Mouse (Mus musculus) liver, embryonic 13.5 days (tissue): ENCODE data around the gene Jmjd1c. TPM values are rescaled to one million over a fixed set of nuclear protein-coding genes. Genes with fewer than 3 reads are reported as not detected.
A peak's percentile ranks its signal among the peaks of the same experiment; 100 is the strongest.

Experiments used
- ATAC-seq: fragments of 200-750 bp; cut with Nextera tagmentation; 2 replicates; pipeline ENCODE4 v1.8.0; 2017; ENCODE audit warnings: low read depth, mild to moderate bottlenecking, moderate number of reproducible peaks, moderate library complexity
- DNase-seq: peaks from one replicate; pipeline ENCODE4 v3.0.0; 2022
- H3K27ac ChIP-seq: fragments of 300-500 bp; sonication (generic); 2 replicates; pipeline ENCODE4 v1.5.1; 2015; ENCODE audit warnings: moderate library complexity, mild to moderate bottlenecking, inconsistent platforms
- H3K27me3 ChIP-seq: fragments of 300-500 bp; sonication (generic); 2 replicates; pipeline ENCODE4 v1.6.1; 2015; ENCODE audit warnings: mild to moderate bottlenecking, inconsistent platforms
- H3K36me3 ChIP-seq: fragments of 300-500 bp; sonication (generic); 2 replicates; pipeline ENCODE4 v1.6.1; 2015; ENCODE audit warnings: mild to moderate bottlenecking, inconsistent platforms
- H3K4me1 ChIP-seq: fragments of 300-500 bp; sonication (generic); replicated peaks from 2 replicates; pipeline ENCODE4 v1.6.1; 2015; ENCODE audit warnings: inconsistent platforms
- H3K4me2 ChIP-seq: fragments of 300-500 bp; sonication (generic); 2 replicates; pipeline ENCODE4 v1.6.1; 2015; ENCODE audit warnings: inconsistent platforms, mild to moderate bottlenecking, moderate library complexity
- H3K4me3 ChIP-seq: fragments of 300-500 bp; sonication (generic); replicated peaks from 2 replicates; pipeline ENCODE4 v1.5.1; 2015; ENCODE audit warnings: mild to moderate bottlenecking, inconsistent platforms
- H3K9ac ChIP-seq: fragments of 300-500 bp; sonication (generic); 2 replicates; pipeline ENCODE4 v1.6.1; 2015; ENCODE audit warnings: mild to moderate bottlenecking, inconsistent platforms
- H3K9me3 ChIP-seq: fragments of 300-500 bp; sonication (generic); replicated peaks from 2 replicates; pipeline ENCODE4 v1.6.1; 2016; ENCODE audit warnings: inconsistent platforms
- whole genome bisulfite sequencing: fragments of 180-500 bp; shearing (Covaris S2); methylation state at CpG from one replicate; pipeline ENCODE4 v1.1.7; 2015; ENCODE audit not compliant: insufficient replicate concordance; 5-methylcytosine and 5-hydroxymethylcytosine counted together
- polyA plus RNA-seq: library from polyadenylated mRNA; unstranded; fragments of >200 nt; fragmentation: Nextera tagmentation; extraction: Ambion mirVana; gene quantifications from 2 replicates; pipeline ENCODE4 v1.2.1, GENCODE M21; 2015

Gene Jmjd1c
- polyA plus RNA-seq, result 10.4 and 12.7 TPM in 2 replicates

- Histone ChIP-seq H3K27ac (peak within 1 kb of the TSS; percentile 87), H3K4me3 (peak within 1 kb of the TSS; percentile 88), H3K27me3 (no peaks in the 10 kb centered on the region), H3K9ac (peak within 1 kb of the TSS; percentile 94), H3K9me3 (no peaks in the 10 kb centered on the region), H3K4me1 (peaks cover 48% of the 10 kb centered on the region), H3K4me2 (peak within 1 kb of the TSS; percentile 89), H3K36me3 (no peaks in the 10 kb centered on the region)
- ATAC-seq (peak; percentile 82), DNase-seq (peak; percentile 62)
- WGBS, result 2% methylated on average over 73 of the region's 73 CpGs
Measured at GRCm38 (mm10) chr10:67095798-67096620, at the start of gene Jmjd1c. Jmjd1c (plus strand) TSS chr10:67096125.

DNA sequence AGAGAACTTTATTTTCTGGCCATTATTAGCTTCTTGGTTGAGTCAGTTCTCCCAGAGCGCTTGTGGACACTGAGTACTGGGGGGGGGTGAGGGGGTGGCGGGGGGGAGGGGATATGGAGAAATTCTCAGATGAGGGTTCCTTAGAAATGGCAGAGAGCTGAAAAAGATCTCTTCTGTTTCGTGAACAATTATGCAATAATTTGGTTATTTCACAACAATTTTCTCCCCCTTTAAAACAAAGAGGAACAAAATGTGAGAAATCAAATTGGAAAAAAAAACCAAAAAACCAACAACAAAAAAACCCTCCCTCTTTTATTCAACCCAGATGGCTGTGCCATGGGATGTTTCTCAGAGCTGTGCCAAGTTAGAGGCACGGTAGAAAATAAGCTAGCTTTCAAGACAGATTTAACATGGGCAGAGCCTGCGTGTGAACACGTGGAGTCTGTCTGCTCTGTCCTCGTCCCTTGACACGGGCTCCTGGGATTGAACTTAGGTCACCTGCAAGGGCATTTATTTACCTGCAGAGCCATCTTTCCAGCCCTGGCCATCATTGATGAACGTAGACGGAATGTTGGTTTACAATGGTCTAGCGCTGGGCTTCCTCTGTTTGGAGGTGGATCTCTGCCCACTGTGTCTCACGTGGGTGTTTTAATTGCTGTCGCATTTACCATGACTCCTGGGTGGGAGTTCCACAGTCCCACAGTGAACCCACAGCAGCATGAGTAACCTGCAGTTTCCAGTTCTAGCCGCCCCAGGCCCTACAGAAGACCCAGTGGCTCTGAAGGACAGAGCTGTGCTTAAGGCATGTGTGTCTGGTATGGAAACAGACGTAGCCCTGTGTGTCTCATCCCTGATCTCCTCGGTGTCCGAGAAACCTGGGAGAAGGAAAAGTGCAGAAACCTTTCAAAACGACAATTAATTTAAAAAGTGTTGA is 47.9 kb upstream of the Jmjd1c start:
- H3K27me3 ChIP-seq, result no peaks in the 10 kb centered on the region
- H3K4me1 ChIP-seq, result peaks cover 45% of the 10 kb centered on the region
- H3K27ac ChIP-seq, result no peak overlapping the region; the same call in 1 of the 2 replicates
- H3K9ac ChIP-seq, result no peak overlapping the region
- no peaks in the 10 kb centered on the region for H3K9me3 ChIP-seq
- ATAC-seq, result no peak
- WGBS, result 74% methylated on average over 18 of the region's 18 CpGs
- H3K36me3 ChIP-seq, result no peaks in the 10 kb centered on the region
- DNase-seq, result no peak
- no peak overlapping the region for H3K4me3 ChIP-seq
- no peak overlapping the region for H3K4me2 ChIP-seq

GRCm38 (mm10) chr10:67048871-67049615 is 46.9 kb upstream of the Jmjd1c start:
- Histone ChIP-seq H3K27ac (no peak overlapping the region), H3K4me2 (no peak overlapping the region), H3K9ac (no peak overlapping the region), H3K36me3 (no peaks in the 10 kb centered on the region), H3K9me3 (no peaks in the 10 kb centered on the region), H3K27me3 (no peaks in the 10 kb centered on the region), H3K4me3 (no peak overlapping the region), H3K4me1 (peaks cover 36% of the 10 kb centered on the region)
- 64% methylated on average over 13 of the region's 13 CpGs for WGBS
- no peak for DNase-seq
- no peak for ATAC-seq

- no peak overlapping the region for H3K9ac ChIP-seq
- H3K27ac ChIP-seq, result no peak overlapping the region
- no peak overlapping the region for H3K4me3 ChIP-seq
- H3K36me3 ChIP-seq, result no peaks in the 10 kb centered on the region
- ATAC-seq (no peak), DNase-seq (no peak)
- H3K27me3 ChIP-seq, result no peaks in the 10 kb centered on the region
- no peaks in the 10 kb centered on the region for H3K9me3 ChIP-seq
- no peak overlapping the region for H3K4me2 ChIP-seq
- WGBS, result 70% methylated on average over 7 of the region's 7 CpGs
- H3K4me1 ChIP-seq, result peaks cover 35% of the 10 kb centered on the region
Measured at GRCm38 (mm10) chr10:67049621-67050020, 46.3 kb upstream of the Jmjd1c start.

GRCm38 (mm10) chr10:67050766-67051165 is 45.2 kb upstream of the Jmjd1c start:
- Histone ChIP-seq H3K27me3 (no peaks in the 10 kb centered on the region), H3K4me3 (no peak overlapping the region), H3K27ac (no peak overlapping the region), H3K9me3 (no peaks in the 10 kb centered on the region), H3K4me1 (peaks cover 33% of the 10 kb centered on the region), H3K9ac (no peak overlapping the region), H3K36me3 (no peaks in the 10 kb centered on the region), H3K4me2 (no peak overlapping the region)
- DNase-seq (no peak), ATAC-seq (no peak)
- WGBS, result 73% methylated on average over 7 of the region's 7 CpGs

- no peak overlapping the region for H3K9ac ChIP-seq
- peaks cover 38% of the 10 kb centered on the region for H3K4me1 ChIP-seq
- H3K4me2 ChIP-seq, result no peak overlapping the region
- no peak overlapping the region for H3K4me3 ChIP-seq
- no peaks in the 10 kb centered on the region for H3K36me3 ChIP-seq
- H3K9me3 ChIP-seq, result no peaks in the 10 kb centered on the region
- H3K27ac ChIP-seq, result no peak overlapping the region
- 73% methylated on average over 5 of the region's 5 CpGs for WGBS
- DNase-seq (no peak), ATAC-seq (no peak)
- no peaks in the 10 kb centered on the region for H3K27me3 ChIP-seq
Measured at GRCm38 (mm10) chr10:67051466-67051865, 44.5 kb upstream of the Jmjd1c start.

DNA sequence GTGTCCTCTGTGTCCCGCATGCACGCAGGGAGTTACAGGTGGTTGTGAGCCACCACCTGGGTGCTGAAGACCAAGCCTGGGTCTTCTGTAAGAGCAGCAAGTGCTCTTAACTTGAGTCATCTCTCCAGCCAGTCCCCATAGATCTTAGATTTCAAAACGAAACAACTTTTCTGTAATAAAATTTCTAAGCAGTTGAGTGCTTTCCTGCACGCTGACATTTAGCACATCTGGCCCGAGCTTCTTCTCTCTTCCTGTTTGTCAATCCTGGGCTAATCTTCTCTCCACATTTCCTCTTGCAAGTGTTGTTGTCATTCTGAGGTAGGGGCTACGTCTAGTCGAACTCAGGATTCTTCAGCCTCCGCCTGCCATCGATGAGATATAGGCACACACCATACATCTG is 43.5 kb upstream of the Jmjd1c start:
- no peaks in the 10 kb centered on the region for H3K9me3 ChIP-seq
- WGBS, result 24% methylated on average over 9 of the region's 9 CpGs
- peaks cover 43% of the 10 kb centered on the region for H3K4me1 ChIP-seq
- H3K27me3 ChIP-seq, result no peaks in the 10 kb centered on the region
- H3K4me2 ChIP-seq, result peak overlapping the region; percentile 17; the same call in 1 of the 2 replicates
- H3K4me3 ChIP-seq, result no peak overlapping the region
- ATAC-seq, result no peak
- H3K36me3 ChIP-seq, result no peaks in the 10 kb centered on the region
- no peak for DNase-seq
- no peak overlapping the region for H3K27ac ChIP-seq
- H3K9ac ChIP-seq, result no peak overlapping the region

DNA sequence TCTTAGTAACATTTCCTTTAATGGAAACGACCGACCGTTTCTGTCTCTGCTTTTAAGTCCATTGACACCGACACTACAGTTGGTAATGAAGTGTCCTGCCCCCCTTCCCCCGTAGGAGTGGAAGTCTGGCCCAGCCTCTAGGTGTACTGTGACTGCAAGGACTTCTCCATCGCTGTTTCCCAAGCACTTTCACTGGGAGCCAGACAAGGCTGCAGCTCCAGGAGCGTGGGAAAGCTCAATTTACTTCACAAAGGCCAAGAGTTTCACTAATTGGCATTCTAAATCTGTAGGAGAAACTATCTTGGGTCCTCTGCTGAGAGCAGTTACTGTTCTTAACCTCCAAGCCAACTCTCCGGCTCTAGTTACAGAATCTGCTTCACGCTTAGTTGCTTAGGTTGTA is 42.5 kb upstream of the Jmjd1c start:
- H3K4me2 ChIP-seq, result no peak overlapping the region
- no peaks in the 10 kb centered on the region for H3K27me3 ChIP-seq
- no peaks in the 10 kb centered on the region for H3K9me3 ChIP-seq
- no peak overlapping the region for H3K4me3 ChIP-seq
- H3K36me3 ChIP-seq, result no peaks in the 10 kb centered on the region
- 49% methylated on average over 9 of the region's 9 CpGs for WGBS
- no peak overlapping the region for H3K27ac ChIP-seq
- H3K9ac ChIP-seq, result no peak overlapping the region
- ATAC-seq (no peak), DNase-seq (no peak)
- peaks cover 36% of the 10 kb centered on the region for H3K4me1 ChIP-seq

DNA sequence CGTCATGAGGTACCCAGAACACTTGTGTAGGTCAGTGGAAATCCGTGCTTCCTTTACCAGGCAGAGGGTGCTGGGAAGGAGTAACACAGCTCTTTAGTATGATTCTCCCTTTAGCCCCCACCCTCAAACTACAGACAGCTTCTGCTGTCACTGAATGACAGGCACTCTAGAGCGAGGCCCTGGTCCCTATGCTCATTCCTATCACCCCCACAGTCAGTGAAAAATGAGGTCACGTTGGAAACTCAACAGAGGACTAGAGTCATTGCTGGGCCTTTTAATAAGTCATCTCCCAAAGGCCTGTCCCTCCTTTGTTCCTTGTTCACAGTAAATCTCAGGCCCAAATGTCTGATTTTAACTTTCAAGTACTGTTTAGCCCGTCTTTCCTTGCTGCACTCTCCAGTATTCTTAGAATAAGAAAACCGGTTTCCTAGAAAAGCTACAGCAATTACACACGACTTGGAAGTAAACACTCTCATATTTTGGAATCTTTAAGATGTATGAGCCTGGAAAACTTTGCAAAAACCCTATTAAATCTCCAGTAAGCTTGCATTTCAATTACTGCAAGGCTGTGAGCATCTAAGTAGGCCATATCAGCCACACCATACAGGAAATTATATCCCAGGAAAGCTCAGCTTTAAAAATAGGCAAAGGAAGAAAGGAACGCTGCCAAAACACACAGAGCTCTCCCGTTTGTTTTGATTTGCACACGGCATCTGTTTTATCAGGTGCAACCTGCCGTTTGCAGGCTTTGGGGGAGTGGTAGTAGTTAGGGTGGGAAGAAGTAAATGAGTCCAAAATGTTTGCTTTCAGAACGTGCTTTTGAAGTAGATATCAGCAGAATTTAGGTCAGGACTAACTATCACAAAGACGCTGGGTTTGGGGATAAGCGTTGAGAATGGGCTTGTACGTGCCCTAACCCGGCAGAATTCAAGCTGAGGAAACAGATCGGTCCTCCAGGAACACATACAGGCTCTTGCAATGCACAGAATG is 39.8 kb upstream of the Jmjd1c start:
- Histone ChIP-seq H3K27me3 (no peaks in the 10 kb centered on the region), H3K36me3 (no peaks in the 10 kb centered on the region), H3K4me3 (no peak overlapping the region), H3K4me2 (peak overlapping the region; percentile 8; the same call in 1 of the 2 replicates), H3K9ac (no peak overlapping the region), H3K4me1 (peaks cover 32% of the 10 kb centered on the region), H3K9me3 (no peaks in the 10 kb centered on the region), H3K27ac (peak overlapping the region; percentile 23; the same call in 1 of the 2 replicates)
- ATAC-seq (peak; percentile 69), DNase-seq (no peak)
- 32% methylated on average over 17 of the region's 17 CpGs for WGBS

GRCm38 (mm10) chr10:67057208-67057607 is 38.7 kb upstream of the Jmjd1c start:
- Histone ChIP-seq H3K4me1 (peaks cover 27% of the 10 kb centered on the region), H3K27ac (no peak overlapping the region), H3K9me3 (no peaks in the 10 kb centered on the region), H3K36me3 (no peaks in the 10 kb centered on the region), H3K4me3 (no peak overlapping the region), H3K27me3 (no peaks in the 10 kb centered on the region), H3K9ac (no peak overlapping the region), H3K4me2 (no peak overlapping the region)
- no peak for DNase-seq
- ATAC-seq, result no peak
